Mouse (Mus musculus) lung, embryonic 16.5 days (tissue): ENCODE measurements around the gene Atp8a2. TPM values are rescaled to one million over a fixed set of nuclear protein-coding genes. Genes with fewer than 3 reads are reported as not detected.

Experiments used
- ATAC-seq: fragments of 200-750 bp; cut with Nextera tagmentation; 2 replicates; pipeline ENCODE4 v1.8.0; 2017; ENCODE audit warnings: low read depth, mild to moderate bottlenecking, moderate library complexity
- H3K27ac ChIP-seq: fragments of 300-500 bp; sonication (generic); 2 replicates; pipeline ENCODE4 v1.5.1; 2014; ENCODE audit warnings: mild to moderate bottlenecking, control low read depth, low read length
- H3K27me3 ChIP-seq: fragments of 300-500 bp; sonication (generic); 2 replicates; pipeline ENCODE4 v1.6.1; 2014; ENCODE audit warnings: low read depth, low read length, mixed read lengths; ENCODE audit not compliant: control insufficient read depth, insufficient read depth
- H3K36me3 ChIP-seq: fragments of 300-500 bp; sonication (generic); 2 replicates; pipeline ENCODE4 v1.6.1; 2014; ENCODE audit warnings: low read length; ENCODE audit not compliant: control insufficient read depth, insufficient read depth
- H3K4me1 ChIP-seq: fragments of 300-500 bp; sonication (generic); replicated peaks from 2 replicates; pipeline ENCODE4 v1.6.1; 2014; ENCODE audit warnings: low read length, mixed read lengths; ENCODE audit not compliant: control insufficient read depth, insufficient read depth
- H3K4me2 ChIP-seq: fragments of 300-500 bp; sonication (generic); 2 replicates; pipeline ENCODE4 v1.6.1; 2014; ENCODE audit warnings: low read depth, low read length, control low read depth
- H3K4me3 ChIP-seq: fragments of 300-500 bp; sonication (generic); 2 replicates; pipeline ENCODE4 v1.5.1; 2014; ENCODE audit warnings: mild to moderate bottlenecking, low read length, control low read depth
- H3K9ac ChIP-seq: fragments of 300-500 bp; sonication (generic); 2 replicates; pipeline ENCODE4 v1.6.1; 2014; ENCODE audit warnings: low read length, control low read depth
- H3K9me3 ChIP-seq: fragments of 300-500 bp; sonication (generic); 2 replicates; pipeline ENCODE4 v1.6.1; 2016; ENCODE audit warnings: low read length; ENCODE audit not compliant: control insufficient read depth
- WGBS: fragments of 180-500 bp; shearing (Covaris S2); extraction: QIAGEN DNeasy Blood & Tissue Kit; methylation state at CpG from one replicate; pipeline ENCODE4 v1.1.7; 2014; 5-methylcytosine and 5-hydroxymethylcytosine counted together
- polyA plus RNA-seq: library from polyadenylated mRNA; unstranded; fragments of >200 nt; fragmentation: Nextera tagmentation; extraction: Ambion mirVana; gene quantifications from 2 replicates; pipeline ENCODE4 v1.2.1, GENCODE M21; 2015

Atp8a2 gene
- polyA plus RNA-seq, 1 experiment from 2014 or later = 0.88 TPM

- Histone ChIP-seq H3K9ac (no peak overlapping the region), H3K36me3 (no peaks in the 10 kb centered on the region), H3K9me3 (no peaks in the 10 kb centered on the region), H3K4me3 (no peak overlapping the region), H3K27ac (no peak overlapping the region), H3K4me1 (no peaks in the 10 kb centered on the region), H3K4me2 (no peak overlapping the region), H3K27me3 (no peaks in the 10 kb centered on the region)
- no peak for ATAC-seq
- WGBS = 79% methylated on average over 9 of the region's 9 CpGs
These were observed 416.6 kb downstream of the Atp8a2 start for GRCm38 (mm10) chr14:59780391-59780790.

- Histone ChIP-seq H3K9me3 (no peaks in the 10 kb centered on the region), H3K4me3 (no peak overlapping the region), H3K36me3 (no peaks in the 10 kb centered on the region), H3K27ac (no peak overlapping the region), H3K9ac (no peak overlapping the region), H3K4me1 (no peaks in the 10 kb centered on the region), H3K4me2 (no peak overlapping the region), H3K27me3 (no peaks in the 10 kb centered on the region)
- peak; percentile 43 for ATAC-seq
- WGBS = 41% methylated on average over 3 of the region's 3 CpGs
These were observed 434.8 kb downstream of the Atp8a2 start for GRCm38 (mm10) chr14:59762227-59762626.

GRCm38 (mm10) chr14:59759900-59760493 lies 437.0 kb downstream of the Atp8a2 start:
- H3K9me3 ChIP-seq = no peaks in the 10 kb centered on the region
- H3K4me3 ChIP-seq = no peak overlapping the region
- H3K27me3 ChIP-seq = no peaks in the 10 kb centered on the region
- WGBS = 61% methylated on average over 12 of the region's 12 CpGs
- no peak overlapping the region for H3K4me2 ChIP-seq
- no peak for ATAC-seq
- no peak overlapping the region for H3K27ac ChIP-seq
- no peaks in the 10 kb centered on the region for H3K4me1 ChIP-seq
- no peak overlapping the region for H3K9ac ChIP-seq
- no peaks in the 10 kb centered on the region for H3K36me3 ChIP-seq

- H3K27me3 ChIP-seq = no peaks in the 10 kb centered on the region
- H3K9me3 ChIP-seq = no peaks in the 10 kb centered on the region
- ATAC-seq = no peak
- no peaks in the 10 kb centered on the region for H3K36me3 ChIP-seq
- H3K4me2 ChIP-seq = no peak overlapping the region
- H3K27ac ChIP-seq = no peak overlapping the region
- 57% methylated on average over 15 of the region's 15 CpGs for WGBS
- no peak overlapping the region for H3K4me3 ChIP-seq
- H3K9ac ChIP-seq = no peak overlapping the region
- no peaks in the 10 kb centered on the region for H3K4me1 ChIP-seq
These were observed 437.7 kb downstream of the Atp8a2 start for GRCm38 (mm10) chr14:59759196-59759839.

GRCm38 (mm10) chr14:59752401-59752800 lies 444.6 kb downstream of the Atp8a2 start:
- no peaks in the 10 kb centered on the region for H3K27me3 ChIP-seq
- H3K4me3 ChIP-seq = no peak overlapping the region
- H3K4me1 ChIP-seq = no peaks in the 10 kb centered on the region
- H3K9me3 ChIP-seq = no peaks in the 10 kb centered on the region
- 74% methylated on average over 3 of the region's 3 CpGs for WGBS
- no peaks in the 10 kb centered on the region for H3K36me3 ChIP-seq
- ATAC-seq = no peak
- H3K27ac ChIP-seq = no peak overlapping the region
- no peak overlapping the region for H3K9ac ChIP-seq
- H3K4me2 ChIP-seq = no peak overlapping the region

- Histone ChIP-seq H3K27ac (no peak overlapping the region), H3K9ac (no peak overlapping the region), H3K4me3 (no peak overlapping the region), H3K9me3 (no peaks in the 10 kb centered on the region), H3K27me3 (no peaks in the 10 kb centered on the region), H3K36me3 (no peaks in the 10 kb centered on the region), H3K4me1 (0 out of 2 replicates have a peak, but pooled peaks cover 5% of the 10 kb centered on the region), H3K4me2 (no peak overlapping the region)
- 85% methylated on average over 6 of the region's 6 CpGs for WGBS
- no peak for ATAC-seq
These were observed 447.0 kb downstream of the Atp8a2 start for GRCm38 (mm10) chr14:59750005-59750404.

GRCm38 (mm10) chr14:59745676-59746075 lies 451.3 kb downstream of the Atp8a2 start:
- H3K27ac ChIP-seq = no peak overlapping the region
- WGBS = 43% methylated on average over 4 of the region's 4 CpGs
- no peak for ATAC-seq

GRCm38 (mm10) chr14:59741752-59742151 lies 455.2 kb downstream of the Atp8a2 start:
- Histone ChIP-seq H3K4me1 (0 out of 2 replicates have a peak, but pooled peaks cover 6% of the 10 kb centered on the region), H3K9me3 (no peaks in the 10 kb centered on the region), H3K27ac (no peak overlapping the region), H3K27me3 (no peaks in the 10 kb centered on the region), H3K36me3 (no peaks in the 10 kb centered on the region), H3K4me3 (no peak overlapping the region), H3K9ac (no peak overlapping the region), H3K4me2 (no peak overlapping the region)
- ATAC-seq = no peak
- WGBS = 88% methylated on average over 5 of the region's 5 CpGs

More at GRCm38 (mm10) chr14:59745676-59746075, 451.3 kb downstream of the Atp8a2 start:
- Histone ChIP-seq H3K36me3 (no peaks in the 10 kb centered on the region), H3K27me3 (no peaks in the 10 kb centered on the region), H3K9ac (no peak overlapping the region), H3K4me2 (no peak overlapping the region), H3K4me3 (no peak overlapping the region), H3K9me3 (no peaks in the 10 kb centered on the region), H3K4me1 (0 out of 2 replicates have a peak, but pooled peaks cover 6% of the 10 kb centered on the region)

- H3K27me3 ChIP-seq = no peaks in the 10 kb centered on the region
- H3K9me3 ChIP-seq = no peaks in the 10 kb centered on the region
- no peaks in the 10 kb centered on the region for H3K36me3 ChIP-seq
- 53% methylated on average over 6 of the region's 6 CpGs for WGBS
- no peak overlapping the region for H3K4me2 ChIP-seq
- H3K4me1 ChIP-seq = no peaks in the 10 kb centered on the region
- no peak overlapping the region for H3K4me3 ChIP-seq
- no peak overlapping the region for H3K27ac ChIP-seq
- no peak for ATAC-seq
- no peak overlapping the region for H3K9ac ChIP-seq
These were observed 457.5 kb downstream of the Atp8a2 start for GRCm38 (mm10) chr14:59739446-59739845.
